In genomic region chr9:105053147-105053557, GRCm38 (mm10) we compare ENCODE assay signal across 7 mouse cellular contexts. TPM values are rescaled to one million over a fixed set of nuclear protein-coding genes. Genes with fewer than 3 reads are reported as not detected.
DNase-seq lines count a peak whose midpoint lies in the region; ATAC-seq and TF ChIP-seq lines count a peak whose summit lies in the region.

TSS of gene Mrpl3 (plus strand) at chr9:105053239.

- ATAC-seq in embryonic facial prominence, embryonic 12.5 days (ENCODE audit: insufficient number of reproducible peaks, insufficient read depth, low FRiP score, low TSS enrichment) = peak; percentile 56; the same call in 1 of the 2 replicates
- ATAC-seq in limb, embryonic 12.5 days (ENCODE audit: insufficient number of reproducible peaks, insufficient read depth, low FRiP score, low TSS enrichment, low read depth) = peak; percentile 66
- peak; percentile 85 for ATAC-seq in midbrain, embryonic 15.5 days (replicated peaks)

- H3K4me1 ChIP-seq in embryonic facial prominence, embryonic 12.5 days = peaks cover 5% of the 10 kb centered on the region; the same call in 1 of the 2 replicates
- no peaks in the 10 kb centered on the region; the same call in 1 of the 2 replicates for H3K4me1 ChIP-seq in kidney, adult 2 months (ENCODE audit: control insufficient read depth, insufficient read depth, low read length)
- peaks cover 4% of the 10 kb centered on the region; the same call in 1 of the 2 replicates for H3K4me1 ChIP-seq in limb, embryonic 12.5 days (replicated peaks)
- peaks cover 21% of the 10 kb centered on the region for H3K4me1 ChIP-seq in midbrain, embryonic 15.5 days
- H3K4me1 ChIP-seq in spleen, adult 2 months (ENCODE audit: control insufficient read depth, insufficient read depth, insufficient read length) = peaks cover 2% of the 10 kb centered on the region; the same call in 1 of the 2 replicates

- TF ChIP-seq POLR2A in kidney, adult 2 months (IDR thresholded peaks at IDR 0.05; ENCODE audit: low read depth, low read length) = no peak
- peak; percentile 31; the same call in 1 of the 2 replicates for TF ChIP-seq POLR2A in spleen, adult 2 months (IDR thresholded peaks at IDR 0.05; ENCODE audit: low read depth, low read length)

- H3K27me3 ChIP-seq in embryonic facial prominence, embryonic 12.5 days = no peaks in the 10 kb centered on the region
- no peaks in the 10 kb centered on the region for H3K27me3 ChIP-seq in kidney, adult 2 months (replicated peaks; ENCODE audit: control insufficient read depth, insufficient read depth, low read length)
- no peaks in the 10 kb centered on the region for H3K27me3 ChIP-seq in limb, embryonic 12.5 days
- no peaks in the 10 kb centered on the region for H3K27me3 ChIP-seq in midbrain, embryonic 15.5 days (replicated peaks)
- H3K27me3 ChIP-seq in spleen, adult 2 months (ENCODE audit: control insufficient read depth, insufficient read depth, low read length) = no peaks in the 10 kb centered on the region

- H3K4me2 ChIP-seq in embryonic facial prominence, embryonic 12.5 days (replicated peaks) = peak within 1 kb of the TSS; percentile 71
- peak within 1 kb of the TSS; percentile 76 for H3K4me2 ChIP-seq in limb, embryonic 12.5 days
- peak within 1 kb of the TSS; percentile 81 for H3K4me2 ChIP-seq in midbrain, embryonic 15.5 days

- WGBS in embryonic facial prominence, embryonic 12.5 days = under 1% methylated on average over 31 of the region's 31 CpGs
- WGBS in kidney, adult 2 months = under 1% methylated on average over 31 of the region's 31 CpGs
- WGBS in limb, embryonic 12.5 days = under 1% methylated on average over 31 of the region's 31 CpGs
- under 1% methylated on average over 31 of the region's 31 CpGs for WGBS in midbrain, embryonic 15.5 days
- WGBS in spleen, adult 2 months = under 1% methylated on average over 31 of the region's 31 CpGs

- peak within 1 kb of the TSS; percentile 67; the same call in 1 of the 2 replicates for H3K27ac ChIP-seq in embryonic facial prominence, embryonic 12.5 days
- peak within 1 kb of the TSS; percentile 36; the same call in 1 of the 2 replicates for H3K27ac ChIP-seq in kidney, adult 2 months (ENCODE audit: insufficient read depth, low read depth, low read length)
- H3K27ac ChIP-seq in limb, embryonic 12.5 days = peak within 1 kb of the TSS; percentile 76
- peak within 1 kb of the TSS; percentile 75 for H3K27ac ChIP-seq in midbrain, embryonic 15.5 days
- H3K27ac ChIP-seq in spleen, adult 2 months (ENCODE audit: insufficient read depth, low read length) = peak within 1 kb of the TSS; percentile 56

- H3K9me3 ChIP-seq in embryonic facial prominence, embryonic 12.5 days = no peaks in the 10 kb centered on the region
- H3K9me3 ChIP-seq in limb, embryonic 12.5 days = no peaks in the 10 kb centered on the region
- no peaks in the 10 kb centered on the region for H3K9me3 ChIP-seq in midbrain, embryonic 15.5 days

- DNase-seq in adrenal gland, postnatal 25 days = peak; percentile 83
- DNase-seq in heart, adult 18-20 months = peak; percentile 85 to 94
- peak; percentile 91 for DNase-seq in kidney, adult 2 months
- peak; percentile 63 to 75 for DNase-seq in spleen, adult 2 months (ENCODE audit: low read depth in 1 of 2, low spot score in 2 of 2)

- peak within 1 kb of the TSS; percentile 96 for H3K9ac ChIP-seq in embryonic facial prominence, embryonic 12.5 days
- peak within 1 kb of the TSS; percentile 96 for H3K9ac ChIP-seq in limb, embryonic 12.5 days (replicated peaks)
- peak within 1 kb of the TSS; percentile 98 for H3K9ac ChIP-seq in midbrain, embryonic 15.5 days

- peak within 1 kb of the TSS; percentile 82 for H3K4me3 ChIP-seq in embryonic facial prominence, embryonic 12.5 days
- H3K4me3 ChIP-seq in kidney, adult 2 months (ENCODE audit: insufficient read depth, low read depth, low read length) = peak within 1 kb of the TSS; percentile 92
- peak within 1 kb of the TSS; percentile 98 for H3K4me3 ChIP-seq in limb, embryonic 12.5 days (replicated peaks)
- peak within 1 kb of the TSS; percentile 100 for H3K4me3 ChIP-seq in midbrain, embryonic 15.5 days
- H3K4me3 ChIP-seq in spleen, adult 2 months (ENCODE audit: extremely low read depth, insufficient read depth, insufficient read length) = peak within 1 kb of the TSS; percentile 77

- H3K36me3 ChIP-seq in embryonic facial prominence, embryonic 12.5 days = peaks cover 30% of the 10 kb centered on the region
- H3K36me3 ChIP-seq in kidney, adult 2 months (ENCODE audit: control insufficient read depth, insufficient read depth, low read length) = no peaks in the 10 kb centered on the region
- peaks cover 28% of the 10 kb centered on the region for H3K36me3 ChIP-seq in limb, embryonic 12.5 days
- peaks cover 24% of the 10 kb centered on the region for H3K36me3 ChIP-seq in midbrain, embryonic 15.5 days (replicated peaks)
- H3K36me3 ChIP-seq in spleen, adult 2 months (ENCODE audit: control insufficient read depth, insufficient read depth, low read length) = peaks cover 15% of the 10 kb centered on the region

- no peak for TF ChIP-seq CTCF in kidney, adult 2 months (conservative IDR thresholded peaks at IDR 0.05; ENCODE audit: insufficient read depth, insufficient read length, low read depth, low read length)
- no peak for TF ChIP-seq CTCF in spleen, adult 2 months (IDR thresholded peaks at IDR 0.05; ENCODE audit: extremely low read depth, insufficient read depth, insufficient read length, insufficient replicate concordance)

RNA-seq across cellular contexts. Expression of gene Mrpl3, which starts in this region (rescaled TPM):
- 75.9 and 78.0 TPM in 2 replicates for total RNA-seq in adrenal gland, postnatal 25 days (2021)
- polyA plus RNA-seq in embryonic facial prominence, embryonic 12.5 days (2016; fragmentation: Nextera tagmentation; extraction: Ambion mirVana) = 113 and 126 TPM in 2 replicates
- total RNA-seq in heart, adult 18-20 months (2021) = 100 to 1,000 TPM; 193 to 216 TPM
- 64.1 and 74.1 TPM in 2 replicates for polyA plus RNA-seq in kidney, adult 2 months (2012; rRNA removed)
- 115 and 118 TPM in 2 replicates for polyA plus RNA-seq in limb, embryonic 12.5 days (2016; fragmentation: Nextera tagmentation; extraction: Ambion mirVana)
- 86.7 and 92.4 TPM in 2 replicates for polyA plus RNA-seq in midbrain, embryonic 15.5 days (2015; fragmentation: Nextera tagmentation; extraction: Ambion mirVana)
- polyA plus RNA-seq in spleen, adult 2 months (2012; rRNA removed) = 41.4 and 69.9 TPM in 2 replicates

Comparison
In these comparisons a context has a peak if more than half of its experiments do, and no peak if none do; other contexts are left out.
1. Peak in every context shown above with its lines: DNase-seq, ATAC-seq, H3K4me3 ChIP-seq and H3K27ac ChIP-seq.